Mouse (Mus musculus): ENCODE data around the gene Gm10190. TPM values are rescaled to one million over a fixed set of nuclear protein-coding genes. Genes with fewer than 3 reads are reported as not detected.
A peak's percentile ranks its signal among the peaks of the same experiment; 100 is the strongest.

Gene Gm10190
- not detected in 2 replicates for total RNA-seq (2014; rRNA removed)
- 1.8 and 5.0 TPM in 2 replicates for polyA plus RNA-seq (2015; fragmentation: Nextera tagmentation; extraction: Ambion mirVana)

GRCm38 (mm10) chr17:80372989-80373725, at the start of gene Gm10190:
Gm10190 (minus strand) TSS chr17:80373541.
- peak within 1 kb of the TSS; percentile 83 for H3K27ac ChIP-seq (ENCODE audit: low read depth, low read length)
- H3K4me2 ChIP-seq (ENCODE audit: low read depth, low read length, poor library complexity, severe bottlenecking): peak within 1 kb of the TSS; percentile 75
- WGBS: 4% methylated on average over 76 of the region's 102 CpGs
- no peaks in the 10 kb centered on the region for H3K27me3 ChIP-seq (ENCODE audit: insufficient read depth, low read length)
- H3K4me1 ChIP-seq (ENCODE audit: insufficient read depth, low read length): 0 out of 2 replicates have a peak, but pooled peaks cover 3% of the 10 kb centered on the region
- no peak for TF ChIP-seq CTCF (IDR thresholded peaks at IDR 0.05)
- no peaks in the 10 kb centered on the region for H3K9me3 ChIP-seq (ENCODE audit: low read length)
- H3K36me3 ChIP-seq (ENCODE audit: insufficient read depth, low read length): no peaks in the 10 kb centered on the region
- ATAC-seq (ENCODE audit: low FRiP score): peak; percentile 99
- peak; percentile 96 for DNase-seq (ENCODE audit: low spot score)
- peak within 1 kb of the TSS; percentile 45 for H3K4me3 ChIP-seq (ENCODE audit: low read depth, low read length)
- H3K9ac ChIP-seq (replicated peaks; ENCODE audit: low read length, poor library complexity, severe bottlenecking): peak within 1 kb of the TSS; percentile 72

DNA sequence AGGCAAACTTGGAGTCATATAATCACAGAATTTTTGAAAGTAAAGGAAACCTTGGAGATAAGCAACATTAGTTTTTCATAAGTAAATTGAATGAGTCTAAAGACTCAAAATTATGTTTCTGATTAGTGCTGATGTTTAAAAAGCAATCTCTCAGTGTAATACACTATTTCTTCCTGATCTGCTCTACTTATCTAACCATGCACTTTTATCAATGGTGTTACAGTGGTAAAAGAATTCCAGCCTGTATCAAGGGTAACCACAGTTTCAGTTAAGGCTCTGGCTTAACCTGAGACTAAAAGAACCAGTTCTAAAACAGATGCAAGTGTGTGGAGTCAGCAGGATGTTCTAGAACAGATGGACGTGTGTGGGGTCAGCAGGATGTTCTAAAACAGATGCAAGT, 47.7 kb upstream of the Gm10190 start:
- no peaks in the 10 kb centered on the region for H3K9me3 ChIP-seq (ENCODE audit: low read length)
- 95% methylated on average over 1 of the region's 1 CpGs for WGBS
- DNase-seq (ENCODE audit: low spot score) (no peak), ATAC-seq (ENCODE audit: low FRiP score) (no peak)
- no peaks in the 10 kb centered on the region for H3K4me1 ChIP-seq (ENCODE audit: insufficient read depth, low read length)
- peaks cover 37% of the 10 kb centered on the region for H3K36me3 ChIP-seq (ENCODE audit: insufficient read depth, low read length)
- no peaks in the 10 kb centered on the region for H3K27me3 ChIP-seq (ENCODE audit: insufficient read depth, low read length)
- no peak overlapping the region for H3K27ac ChIP-seq (ENCODE audit: low read depth, low read length)
- TF ChIP-seq CTCF (IDR thresholded peaks at IDR 0.05): no peak
- no peak overlapping the region for H3K4me3 ChIP-seq (ENCODE audit: low read depth, low read length)
- H3K9ac ChIP-seq (replicated peaks; ENCODE audit: low read length, poor library complexity, severe bottlenecking): no peak overlapping the region
- no peak overlapping the region for H3K4me2 ChIP-seq (ENCODE audit: low read depth, low read length, poor library complexity, severe bottlenecking)

DNA sequence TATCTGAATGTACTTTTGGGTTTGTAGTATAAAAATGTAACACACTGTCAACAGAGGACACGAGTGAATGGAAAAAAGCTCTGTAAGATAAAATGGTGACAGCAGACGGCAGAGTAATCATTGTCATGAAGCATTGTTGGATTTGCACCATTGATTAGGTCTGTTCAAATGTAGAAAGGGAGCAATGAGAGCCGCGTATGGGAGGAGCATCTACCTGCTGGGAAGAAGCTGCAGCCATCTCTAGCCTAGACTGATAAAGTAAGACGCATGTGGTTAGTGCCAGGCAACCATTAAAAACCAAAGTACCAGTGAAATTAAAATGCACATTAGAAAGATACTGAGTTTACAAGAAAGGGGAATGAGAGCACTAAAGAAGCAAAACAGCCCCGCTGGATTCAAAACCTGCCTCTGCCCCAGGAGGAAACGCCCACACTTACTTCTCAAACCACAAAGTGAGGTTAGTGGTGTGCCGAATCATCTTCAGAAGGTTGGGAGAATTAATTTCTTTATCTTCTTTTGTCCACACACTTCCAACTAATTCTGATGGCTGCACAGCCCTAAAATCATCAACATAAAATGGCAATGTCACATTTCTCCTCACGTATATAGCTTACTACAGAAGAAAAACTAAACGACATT, 45.4 kb upstream of the Gm10190 start:
- no peak for TF ChIP-seq CTCF (IDR thresholded peaks at IDR 0.05)
- H3K4me2 ChIP-seq (ENCODE audit: low read depth, low read length, poor library complexity, severe bottlenecking): no peak overlapping the region
- 84% methylated on average over 10 of the region's 10 CpGs for WGBS
- ATAC-seq (ENCODE audit: low FRiP score): no peak
- H3K4me1 ChIP-seq (ENCODE audit: insufficient read depth, low read length): no peaks in the 10 kb centered on the region
- H3K27me3 ChIP-seq (ENCODE audit: insufficient read depth, low read length): no peaks in the 10 kb centered on the region
- peaks cover 43% of the 10 kb centered on the region for H3K36me3 ChIP-seq (ENCODE audit: insufficient read depth, low read length)
- no peak overlapping the region for H3K27ac ChIP-seq (ENCODE audit: low read depth, low read length)
- H3K9me3 ChIP-seq (ENCODE audit: low read length): no peaks in the 10 kb centered on the region
- no peak for DNase-seq (ENCODE audit: low spot score)
- H3K9ac ChIP-seq (replicated peaks; ENCODE audit: low read length, poor library complexity, severe bottlenecking): no peak overlapping the region
- no peak overlapping the region for H3K4me3 ChIP-seq (ENCODE audit: low read depth, low read length)

GRCm38 (mm10) chr17:80411182-80411581, 37.8 kb upstream of the Gm10190 start:
- H3K4me1 ChIP-seq (ENCODE audit: insufficient read depth, low read length): no peaks in the 10 kb centered on the region
- WGBS: 56% methylated on average over 1 of the region's 1 CpGs
- H3K9me3 ChIP-seq (ENCODE audit: low read length): no peaks in the 10 kb centered on the region
- no peak overlapping the region for H3K27ac ChIP-seq (ENCODE audit: low read depth, low read length)
- no peak for ATAC-seq (ENCODE audit: low FRiP score)
- no peak overlapping the region for H3K4me3 ChIP-seq (ENCODE audit: low read depth, low read length)
- H3K27me3 ChIP-seq (ENCODE audit: insufficient read depth, low read length): no peaks in the 10 kb centered on the region
- no peak overlapping the region for H3K9ac ChIP-seq (replicated peaks; ENCODE audit: low read length, poor library complexity, severe bottlenecking)
- H3K4me2 ChIP-seq (ENCODE audit: low read depth, low read length, poor library complexity, severe bottlenecking): no peak overlapping the region
- peak; percentile 65 for TF ChIP-seq CTCF (IDR thresholded peaks at IDR 0.05)
- peaks cover 41% of the 10 kb centered on the region for H3K36me3 ChIP-seq (ENCODE audit: insufficient read depth, low read length)
- peak; percentile 9 for DNase-seq (ENCODE audit: low spot score)

GRCm38 (mm10) chr17:80398243-80398642, 24.9 kb upstream of the Gm10190 start:
- DNase-seq (ENCODE audit: low spot score) (no peak), ATAC-seq (ENCODE audit: low FRiP score) (no peak)
- H3K4me1 ChIP-seq (ENCODE audit: insufficient read depth, low read length): no peaks in the 10 kb centered on the region
- H3K36me3 ChIP-seq (ENCODE audit: insufficient read depth, low read length): peaks cover 18% of the 10 kb centered on the region
- H3K27ac ChIP-seq (ENCODE audit: low read depth, low read length): no peak overlapping the region
- H3K27me3 ChIP-seq (ENCODE audit: insufficient read depth, low read length): no peaks in the 10 kb centered on the region
- no peak for TF ChIP-seq CTCF (IDR thresholded peaks at IDR 0.05)
- no peak overlapping the region for H3K4me2 ChIP-seq (ENCODE audit: low read depth, low read length, poor library complexity, severe bottlenecking)
- WGBS: 93% methylated on average over 7 of the region's 7 CpGs
- no peak overlapping the region for H3K9ac ChIP-seq (replicated peaks; ENCODE audit: low read length, poor library complexity, severe bottlenecking)
- no peak overlapping the region for H3K4me3 ChIP-seq (ENCODE audit: low read depth, low read length)
- H3K9me3 ChIP-seq (ENCODE audit: low read length): no peaks in the 10 kb centered on the region

All from midbrain, postnatal 0 days (tissue).